ENCODE assay signal across 13 mouse cellular contexts in genomic region chr17:56119431-56119830, GRCm38 (mm10). TPM values are rescaled to one million over a fixed set of nuclear protein-coding genes. Genes with fewer than 3 reads are reported as not detected.
A peak's percentile ranks its signal among the peaks of the same experiment; 100 is the strongest.
DNase-seq lines count a peak whose midpoint lies in the region; ATAC-seq and TF ChIP-seq lines count a peak whose summit lies in the region.
"Had no signal": no experiment of that assay in that cellular context is flagged by ENCODE, and none has a peak within 500 bp of the region (broad histone marks: within the 10 kb centered on the region; RNA-seq: fewer than 3 reads in every experiment).

No protein-coding gene starts in this region.

- no peak for ATAC-seq in heart, embryonic 14.5 days (ENCODE audit: insufficient number of reproducible peaks, insufficient read depth, low FRiP score, low read depth)
- ATAC-seq in neural tube, embryonic 12.5 days (ENCODE audit: low FRiP score, low read depth): no peak
- ATAC-seq in intestine, postnatal 0 days: no peak
- ATAC-seq in erythroid progenitor cell, adult 5-6 weeks (replicated peaks; ENCODE audit: low FRiP score, poor library complexity, severe bottlenecking): no peak

- H3K9me3 ChIP-seq in heart, embryonic 14.5 days (ENCODE audit: control insufficient read depth, low read length): peaks cover 18% of the 10 kb centered on the region
- peaks cover 13% of the 10 kb centered on the region for H3K9me3 ChIP-seq in neural tube, embryonic 12.5 days
- peaks cover 9% of the 10 kb centered on the region for H3K9me3 ChIP-seq in intestine, postnatal 0 days (ENCODE audit: control insufficient read depth)

- 38% methylated on average over 12 of the region's 12 CpGs for WGBS in heart, embryonic 14.5 days
- WGBS in neural tube, embryonic 12.5 days: 41% methylated on average over 12 of the region's 12 CpGs
- WGBS in intestine, postnatal 0 days: 40% methylated on average over 12 of the region's 12 CpGs

- H3K36me3 ChIP-seq in heart, embryonic 14.5 days (ENCODE audit: control insufficient read depth, insufficient read depth, low read length): no peaks in the 10 kb centered on the region
- H3K36me3 ChIP-seq in neural tube, embryonic 12.5 days: peaks cover 8% of the 10 kb centered on the region
- peaks cover 5% of the 10 kb centered on the region; the same call in 1 of the 2 replicates for H3K36me3 ChIP-seq in intestine, postnatal 0 days (ENCODE audit: control insufficient read depth, insufficient read depth)
- H3K36me3 ChIP-seq: forebrain, embryonic 12.5 days had no signal

- H3K27ac ChIP-seq in heart, embryonic 14.5 days (replicated peaks in 1 of 2; ENCODE audit: control insufficient read depth in 1 of 2, insufficient read depth in 1 of 2, low read depth in 2 of 2, low read length in 2 of 2): no peak overlapping the region
- H3K27ac ChIP-seq in neural tube, embryonic 12.5 days: no peak overlapping the region
- H3K27ac ChIP-seq in intestine, postnatal 0 days (ENCODE audit: low read depth, low read length): no peak overlapping the region
- H3K27ac ChIP-seq: forebrain, embryonic 12.5 days; macrophage had no signal

- no peak for DNase-seq in heart, postnatal 10 days
- no peak for DNase-seq in neural tube, embryonic 10.5 days (ENCODE audit: extremely low spot score, low spot score)
- no peak for DNase-seq in left cerebral cortex, postnatal 10 days (ENCODE audit: extremely low spot score in 1 of 2, low spot score in 2 of 2)
- DNase-seq in embryo, embryonic 11 days: no peak
- DNase-seq: right cerebral cortex, postnatal 14 days; thymus, postnatal 14 days had no signal

- intact Hi-C loops in heart, postnatal 10 days (cut with DNase I): no loop called here
- intact Hi-C loops in left cerebral cortex, postnatal 10 days (cut with DNase I): no loop called here

- H3K27me3 ChIP-seq in heart, embryonic 14.5 days (ENCODE audit: control insufficient read depth, insufficient read depth, low read length): peaks cover 76% of the 10 kb centered on the region
- peaks cover 84% of the 10 kb centered on the region for H3K27me3 ChIP-seq in neural tube, embryonic 12.5 days (replicated peaks)
- H3K27me3 ChIP-seq in intestine, postnatal 0 days (replicated peaks; ENCODE audit: control insufficient read depth, insufficient read depth, low read length): peaks cover 60% of the 10 kb centered on the region

- H3K4me2 ChIP-seq in heart, embryonic 14.5 days (ENCODE audit: low read length): peak overlapping the region; percentile 71
- H3K4me2 ChIP-seq in neural tube, embryonic 12.5 days (replicated peaks): 0 out of 2 replicates have a peak overlapping the region, but pooled peaks have one; percentile 9
- peak overlapping the region; percentile 48 for H3K4me2 ChIP-seq in intestine, postnatal 0 days (replicated peaks; ENCODE audit: low read depth)

- H3K4me1 ChIP-seq in heart, embryonic 14.5 days (ENCODE audit: control insufficient read depth in 2 of 2, insufficient read depth in 2 of 2, low read length in 2 of 2): peaks cover 15 to 23% of the 10 kb centered on the region in 2 experiments
- H3K4me1 ChIP-seq in neural tube, embryonic 12.5 days: peaks cover 18% of the 10 kb centered on the region
- H3K4me1 ChIP-seq in intestine, postnatal 0 days (replicated peaks; ENCODE audit: control insufficient read depth, insufficient read depth, low read length): peaks cover 4% of the 10 kb centered on the region; the same call in 1 of the 2 replicates

- TF ChIP-seq CTCF in intestine, postnatal 0 days (IDR thresholded peaks at IDR 0.05; ENCODE audit: low read depth): no peak

- peak overlapping the region in 1 of 2 experiments; percentile 35; a peak in 2 of 4 replicates for H3K4me3 ChIP-seq in heart, embryonic 14.5 days (ENCODE audit: control insufficient read depth in 1 of 2, insufficient read depth in 1 of 2, low read depth in 1 of 2, low read length in 2 of 2)
- no peak overlapping the region for H3K4me3 ChIP-seq in neural tube, embryonic 12.5 days
- no peak overlapping the region for H3K4me3 ChIP-seq in intestine, postnatal 0 days (ENCODE audit: low read depth, low read length)
- H3K4me3 ChIP-seq: forebrain, embryonic 12.5 days had no signal

- no peak overlapping the region for H3K9ac ChIP-seq in heart, embryonic 14.5 days (ENCODE audit: low read length)
- H3K9ac ChIP-seq in neural tube, embryonic 12.5 days: no peak overlapping the region
- no peak overlapping the region for H3K9ac ChIP-seq in intestine, postnatal 0 days (ENCODE audit: low read depth, low read length)
- H3K9ac ChIP-seq: forebrain, embryonic 12.5 days had no signal

RNA-seq across cellular contexts. Expression of gene Plin5, which starts 2.0 kb away (rescaled TPM):
- polyA plus RNA-seq in heart, embryonic 14.5 days (2014; fragmentation: Nextera tagmentation; extraction: Ambion mirVana): 0.88 and 1.1 TPM in 2 replicates
- total RNA-seq in heart, postnatal 10 days (2021): 100 to 1,000 TPM; 126 to 166 TPM
- polyA plus RNA-seq in neural tube, embryonic 12.5 days (2016; fragmentation: Nextera tagmentation; extraction: Ambion mirVana): 0.30 and 0.38 TPM in 2 replicates
- polyA plus RNA-seq in intestine, postnatal 0 days (2015; fragmentation: Nextera tagmentation; extraction: Ambion mirVana): 0.10 TPM in 1 of 2 replicates, not detected in the other
- total RNA-seq in left cerebral cortex, postnatal 10 days (2021): 1 to 10 TPM in 1 of 2 experiments, under 1 TPM in 1; 0.75 to 1.2 TPM
- total RNA-seq in erythroid progenitor cell, adult 5-6 weeks (2015; ENCODE audit: low replicate concordance): not detected in 2 replicates
- not detected in 2 replicates for total RNA-seq in erythroid progenitor cell, adult 5-6 weeks (2017; ENCODE audit: low replicate concordance)
- polyA plus RNA-seq: forebrain, embryonic 12.5 days; macrophage had no signal

RNA-seq across cellular contexts. Expression of gene Lrg1, which starts 2.4 kb away (rescaled TPM):
- 0.32 and 0.42 TPM in 2 replicates for polyA plus RNA-seq in heart, embryonic 14.5 days (2014; fragmentation: Nextera tagmentation; extraction: Ambion mirVana)
- total RNA-seq in heart, postnatal 10 days (2021): 10 to 100 TPM; 12.6 to 25.2 TPM
- polyA plus RNA-seq in neural tube, embryonic 12.5 days (2016; fragmentation: Nextera tagmentation; extraction: Ambion mirVana): 0.14 TPM in 1 of 2 replicates, not detected in the other
- polyA plus RNA-seq in intestine, postnatal 0 days (2015; fragmentation: Nextera tagmentation; extraction: Ambion mirVana): 3.6 and 3.9 TPM in 2 replicates
- under 1 TPM; 0.49 to 0.79 TPM for total RNA-seq in left cerebral cortex, postnatal 10 days (2021)
- total RNA-seq in erythroid progenitor cell, adult 5-6 weeks (2015; ENCODE audit: low replicate concordance): 1.7 and 8.6 TPM in 2 replicates
- 3.9 and 6.9 TPM in 2 replicates for total RNA-seq in erythroid progenitor cell, adult 5-6 weeks (2017; ENCODE audit: low replicate concordance)
- total RNA-seq: layer of hippocampus, postnatal 10 days had no signal

RNA-seq across cellular contexts. Expression of gene Plin4, which starts 9.8 kb away (rescaled TPM):
- polyA plus RNA-seq in heart, embryonic 14.5 days (2014; fragmentation: Nextera tagmentation; extraction: Ambion mirVana): 0.15 and 0.19 TPM in 2 replicates
- 100 to 1,000 TPM in 1 of 2 experiments, 10 to 100 TPM in 1; 80.9 to 155 TPM for total RNA-seq in heart, postnatal 10 days (2021)
- polyA plus RNA-seq in neural tube, embryonic 12.5 days (2016; fragmentation: Nextera tagmentation; extraction: Ambion mirVana): 0.05 and 0.10 TPM in 2 replicates
- polyA plus RNA-seq in intestine, postnatal 0 days (2015; fragmentation: Nextera tagmentation; extraction: Ambion mirVana): 0.30 and 0.31 TPM in 2 replicates
- 1 to 10 TPM in 1 of 2 experiments, under 1 TPM in 1; 0.14 to 1.4 TPM for total RNA-seq in left cerebral cortex, postnatal 10 days (2021)
- total RNA-seq in erythroid progenitor cell, adult 5-6 weeks (2015; ENCODE audit: low replicate concordance): not detected in 2 replicates
- not detected in 2 replicates for total RNA-seq in erythroid progenitor cell, adult 5-6 weeks (2017; ENCODE audit: low replicate concordance)
- polyA plus RNA-seq: macrophage had no signal

RNA-seq across cellular contexts. Expression of gene Sema6b, which starts 20.7 kb away (rescaled TPM):
- polyA plus RNA-seq in heart, embryonic 14.5 days (2014; fragmentation: Nextera tagmentation; extraction: Ambion mirVana): 0.55 and 0.85 TPM in 2 replicates
- 10 to 100 TPM; 11.3 to 13.7 TPM for total RNA-seq in heart, postnatal 10 days (2021)
- 12.5 and 13.0 TPM in 2 replicates for polyA plus RNA-seq in neural tube, embryonic 12.5 days (2016; fragmentation: Nextera tagmentation; extraction: Ambion mirVana)
- polyA plus RNA-seq in intestine, postnatal 0 days (2015; fragmentation: Nextera tagmentation; extraction: Ambion mirVana): 0.94 and 1.1 TPM in 2 replicates
- 100 to 1,000 TPM; 119 to 123 TPM for total RNA-seq in left cerebral cortex, postnatal 10 days (2021)
- total RNA-seq in erythroid progenitor cell, adult 5-6 weeks (2015; ENCODE audit: low replicate concordance): 1.4 TPM in 1 of 2 replicates, not detected in the other
- total RNA-seq in erythroid progenitor cell, adult 5-6 weeks (2017; ENCODE audit: low replicate concordance): 0.83 TPM in 1 of 2 replicates, not detected in the other

RNA-seq across cellular contexts. Expression of gene Hdgfl2, which starts 40.0 kb away (rescaled TPM):
- 56.5 and 57.5 TPM in 2 replicates for polyA plus RNA-seq in heart, embryonic 14.5 days (2014; fragmentation: Nextera tagmentation; extraction: Ambion mirVana)
- total RNA-seq in heart, postnatal 10 days (2021): 10 to 100 TPM; 38.9 to 42.2 TPM
- polyA plus RNA-seq in neural tube, embryonic 12.5 days (2016; fragmentation: Nextera tagmentation; extraction: Ambion mirVana): 166 and 173 TPM in 2 replicates
- polyA plus RNA-seq in intestine, postnatal 0 days (2015; fragmentation: Nextera tagmentation; extraction: Ambion mirVana): 25.9 and 33.6 TPM in 2 replicates
- total RNA-seq in left cerebral cortex, postnatal 10 days (2021): 100 to 1,000 TPM in 1 of 2 experiments, 10 to 100 TPM in 1; 96.5 to 104 TPM
- total RNA-seq in erythroid progenitor cell, adult 5-6 weeks (2015; ENCODE audit: low replicate concordance): 36.5 and 71.4 TPM in 2 replicates
- 125 and 144 TPM in 2 replicates for total RNA-seq in erythroid progenitor cell, adult 5-6 weeks (2017; ENCODE audit: low replicate concordance)

Comparison
In these comparisons a context has a peak if more than half of its experiments do, and no peak if none do; other contexts are left out.
1. H3K4me2 ChIP-seq: peak in every context shown above with its lines; median percentile 71 in heart, embryonic 14.5 days; 48 in intestine, postnatal 0 days; 9 in neural tube, embryonic 12.5 days.
2. RNA of gene Plin5, which starts 2.0 kb away (total RNA-seq): 126 to 166 TPM in heart, postnatal 10 days; 0.75 to 1.2 TPM in left cerebral cortex, postnatal 10 days and not detected in erythroid progenitor cell, adult 5-6 weeks; every median in the first group is over 10 times any median in the second.
3. RNA of gene Plin4, which starts 9.8 kb away (total RNA-seq): 80.9 to 155 TPM in heart, postnatal 10 days; 0.14 to 1.4 TPM in left cerebral cortex, postnatal 10 days and not detected in erythroid progenitor cell, adult 5-6 weeks; every median in the first group is over 10 times any median in the second.